7 mouse cellular contexts compared by ENCODE assay signal in genomic region chr3:89202253-89203141, GRCm38 (mm10). TPM values are rescaled to one million over a fixed set of nuclear protein-coding genes. Genes with fewer than 3 reads are reported as not detected.
A peak's percentile ranks its signal among the peaks of the same experiment; 100 is the strongest.
DNase-seq lines count a peak whose midpoint lies in the region; ATAC-seq lines count a peak whose summit lies in the region.

Gba (plus strand) TSS chr3:89202928.

- H3K27ac ChIP-seq in intestine, embryonic 15.5 days, result no peak within 1 kb of the TSS
- H3K27ac ChIP-seq in midbrain, embryonic 10.5 days (replicated peaks), result peak within 1 kb of the TSS; percentile 23

- H3K4me1 ChIP-seq in intestine, embryonic 15.5 days (replicated peaks), result peaks cover 4% of the 10 kb centered on the region
- H3K4me1 ChIP-seq in midbrain, embryonic 10.5 days, result peaks cover 9% of the 10 kb centered on the region

- DNase-seq in adrenal gland, adult 2 months, result peak; percentile 88
- peak; percentile 93 for DNase-seq in embryo, embryonic 11 days
- peak; percentile 65 to 68 for DNase-seq in gastrocnemius, postnatal 36 days
- DNase-seq in left cerebral cortex, postnatal 25 days (ENCODE audit: low spot score in 2 of 2), result peak; percentile 88 to 92
- peak; percentile 87 for DNase-seq in midbrain, embryonic 10.5 days (ENCODE audit: low spot score)
- DNase-seq in right cerebral cortex, postnatal 4 days, result peak; percentile 82

- H3K4me3 ChIP-seq in intestine, embryonic 15.5 days (replicated peaks), result peak within 1 kb of the TSS; percentile 48
- peak within 1 kb of the TSS; percentile 56 for H3K4me3 ChIP-seq in midbrain, embryonic 10.5 days

- intact Hi-C loops in gastrocnemius, postnatal 36 days (cut with DNase I), result no loop called here
- intact Hi-C loops in left cerebral cortex, postnatal 25 days (cut with DNase I), result no loop called here

- peak within 1 kb of the TSS; percentile 39 for H3K9ac ChIP-seq in intestine, embryonic 15.5 days

- peaks cover 18% of the 10 kb centered on the region for H3K36me3 ChIP-seq in intestine, embryonic 15.5 days
- H3K36me3 ChIP-seq in midbrain, embryonic 10.5 days, result peaks cover 37% of the 10 kb centered on the region

- H3K4me2 ChIP-seq in intestine, embryonic 15.5 days (replicated peaks), result peak within 1 kb of the TSS; percentile 68

- ATAC-seq in intestine, embryonic 15.5 days, result peak; percentile 92

- 25% methylated on average over 13 of the region's 13 CpGs for WGBS in intestine, embryonic 15.5 days
- WGBS in midbrain, embryonic 10.5 days, result 28% methylated on average over 13 of the region's 13 CpGs

- no peaks in the 10 kb centered on the region for H3K9me3 ChIP-seq in intestine, embryonic 15.5 days
- H3K9me3 ChIP-seq in midbrain, embryonic 10.5 days (replicated peaks), result no peaks in the 10 kb centered on the region

- no peaks in the 10 kb centered on the region for H3K27me3 ChIP-seq in intestine, embryonic 15.5 days (replicated peaks)
- no peaks in the 10 kb centered on the region for H3K27me3 ChIP-seq in midbrain, embryonic 10.5 days (ENCODE audit: low read depth, poor library complexity, severe bottlenecking)

RNA-seq across cellular contexts. Expression of gene Gba, which starts in this region (rescaled TPM):
- total RNA-seq in adrenal gland, adult 2 months (2021), result 10 to 100 TPM; 74.4 to 74.6 TPM
- 40.2 and 43.9 TPM in 2 replicates for polyA plus RNA-seq in adrenal gland, adult 2 months (2012; rRNA removed)
- total RNA-seq in gastrocnemius, postnatal 36 days (2021), result 10 to 100 TPM; 18.2 to 18.6 TPM
- polyA plus RNA-seq in intestine, embryonic 15.5 days (2015; fragmentation: Nextera tagmentation; extraction: Ambion mirVana), result 53.5 and 53.7 TPM in 2 replicates
- total RNA-seq in left cerebral cortex, postnatal 25 days (2021), result 10 to 100 TPM; 66.5 to 67.7 TPM
- polyA plus RNA-seq in midbrain, embryonic 10.5 days (2016; fragmentation: Nextera tagmentation; extraction: Ambion mirVana), result 37.1 and 41.5 TPM in 2 replicates
